Mouse (Mus musculus) hindbrain, embryonic 13.5 days (tissue): Measurements from ENCODE around the gene Smg9. TPM values are rescaled to one million over a fixed set of nuclear protein-coding genes. Genes with fewer than 3 reads are reported as not detected.

Source experiments
- ATAC-seq: fragments of 200-750 bp; cut with Nextera tagmentation; 2 replicates; pipeline ENCODE4 v1.8.0; 2017; ENCODE audit warnings: moderate TSS enrichment; ENCODE audit not compliant: low FRiP score
- H3K27ac ChIP-seq: fragments of 300-500 bp; sonication (generic); 2 replicates; pipeline ENCODE4 v1.5.1; 2015; ENCODE audit warnings: inconsistent platforms, mild to moderate bottlenecking, moderate library complexity
- H3K27me3 ChIP-seq: fragments of 300-500 bp; sonication (generic); 2 replicates; pipeline ENCODE4 v1.6.1; 2015; ENCODE audit warnings: mild to moderate bottlenecking, inconsistent platforms
- H3K36me3 ChIP-seq: fragments of 300-500 bp; sonication (generic); 2 replicates; pipeline ENCODE4 v1.6.1; 2015; ENCODE audit warnings: mild to moderate bottlenecking, inconsistent platforms
- H3K4me1 ChIP-seq: fragments of 300-500 bp; sonication (generic); replicated peaks from 2 replicates; pipeline ENCODE4 v1.6.1; 2015; ENCODE audit warnings: inconsistent platforms
- H3K4me2 ChIP-seq: fragments of 300-500 bp; sonication (generic); 2 replicates; pipeline ENCODE4 v1.6.1; 2015; ENCODE audit warnings: inconsistent platforms, mild to moderate bottlenecking, moderate library complexity
- H3K4me3 ChIP-seq: fragments of 300-500 bp; sonication (generic); 2 replicates; pipeline ENCODE4 v1.5.1; 2015; ENCODE audit warnings: mild to moderate bottlenecking, inconsistent platforms
- H3K9ac ChIP-seq: fragments of 300-500 bp; sonication (generic); 2 replicates; pipeline ENCODE4 v1.6.1; 2015; ENCODE audit warnings: mild to moderate bottlenecking, inconsistent platforms
- H3K9me3 ChIP-seq: fragments of 300-500 bp; sonication (generic); 2 replicates; pipeline ENCODE4 v1.6.1; 2016; ENCODE audit warnings: inconsistent platforms
- WGBS: fragments of 180-500 bp; shearing (Covaris S2); methylation state at CpG from one replicate; pipeline ENCODE4 v1.1.7; 2015; 5-methylcytosine and 5-hydroxymethylcytosine counted together
- polyA plus RNA-seq: library from polyadenylated mRNA; unstranded; fragments of >200 nt; fragmentation: Nextera tagmentation; extraction: Ambion mirVana; gene quantifications from 2 replicates; pipeline ENCODE4 v1.2.1, GENCODE M21; 2015

Gene Smg9
- polyA plus RNA-seq, 1 experiment from 2014 or later: 31.3 TPM

DNA sequence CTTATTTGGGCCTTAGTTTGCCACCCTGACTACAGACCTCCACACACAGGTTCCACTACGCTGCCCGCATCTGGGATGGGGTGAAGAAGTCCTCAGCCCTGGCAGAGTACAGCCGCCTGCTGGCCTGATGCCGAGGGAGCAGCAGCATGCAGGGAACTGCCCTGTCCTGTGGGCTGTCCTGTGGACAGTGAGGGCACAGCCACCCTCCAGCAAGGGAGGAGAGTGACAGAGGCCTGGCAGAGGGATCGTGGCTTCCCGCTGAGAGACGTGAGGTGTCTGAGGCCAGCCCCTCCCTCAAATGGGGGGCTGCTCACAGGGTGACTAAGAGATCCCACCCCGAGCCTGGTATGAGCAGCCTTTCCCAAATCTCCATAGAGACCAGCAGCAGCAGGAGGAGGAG is 22.8 kb downstream of the Smg9 start:
- Histone ChIP-seq H3K4me3 (no peak overlapping the region), H3K27ac (peak overlapping the region; percentile 62; the same call in 1 of the 2 replicates), H3K4me2 (no peak overlapping the region), H3K9ac (0 out of 2 replicates have a peak overlapping the region, but pooled peaks have one; percentile 35), H3K27me3 (no peaks in the 10 kb centered on the region), H3K9me3 (no peaks in the 10 kb centered on the region), H3K4me1 (peaks cover 27% of the 10 kb centered on the region), H3K36me3 (peaks cover 54% of the 10 kb centered on the region)
- WGBS: 48% methylated on average over 8 of the region's 8 CpGs
- peak; percentile 55 for ATAC-seq

GRCm38 (mm10) chr7:24423107-24423763 is 23.8 kb downstream of the Smg9 start:
- peaks cover 27% of the 10 kb centered on the region for H3K4me1 ChIP-seq
- H3K4me3 ChIP-seq: no peak overlapping the region
- no peak overlapping the region for H3K4me2 ChIP-seq
- H3K27ac ChIP-seq: no peak overlapping the region
- ATAC-seq: no peak
- 91% methylated on average over 15 of the region's 15 CpGs for WGBS
- H3K36me3 ChIP-seq: peaks cover 51% of the 10 kb centered on the region
- no peaks in the 10 kb centered on the region for H3K27me3 ChIP-seq
- no peaks in the 10 kb centered on the region for H3K9me3 ChIP-seq
- no peak overlapping the region for H3K9ac ChIP-seq

DNA sequence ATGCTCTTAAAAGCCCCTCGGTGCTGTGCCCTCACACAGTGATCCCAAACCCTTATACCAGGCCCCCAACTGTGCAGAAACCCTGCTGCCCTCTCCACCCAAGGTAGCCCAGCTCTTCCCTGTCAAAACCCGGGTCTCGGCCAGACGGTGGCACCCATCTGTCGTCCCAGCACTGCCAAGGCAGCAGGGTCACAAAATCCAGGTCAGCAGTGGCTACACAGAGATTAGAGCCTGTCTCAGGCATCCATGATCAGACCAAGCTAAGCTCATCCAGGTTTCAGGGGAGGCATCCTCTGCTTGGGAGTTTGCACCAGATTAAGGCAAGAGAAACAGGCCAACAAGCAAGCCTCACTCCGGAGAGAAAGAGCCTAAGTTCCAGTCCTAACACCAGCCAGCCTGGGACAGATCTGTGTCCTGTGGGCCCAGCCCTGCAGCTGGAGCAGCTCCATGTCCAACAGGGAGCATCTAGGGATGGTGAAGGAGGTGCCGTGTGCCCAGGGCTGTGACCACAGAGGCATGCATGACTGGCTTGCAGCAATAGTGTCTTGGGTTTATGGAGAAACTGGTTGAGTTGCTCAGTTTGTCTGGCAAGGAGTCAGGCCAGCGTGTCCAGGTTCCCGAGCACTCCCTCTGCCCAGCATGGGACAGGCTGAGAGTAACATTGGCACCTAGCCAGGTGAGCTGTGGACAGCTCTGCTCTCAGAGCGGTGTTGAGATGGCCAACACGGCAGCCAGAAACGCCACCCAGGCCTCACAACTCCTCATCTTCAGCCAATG is 24.7 kb downstream of the Smg9 start:
- Histone ChIP-seq H3K4me1 (peaks cover 24% of the 10 kb centered on the region), H3K27me3 (no peaks in the 10 kb centered on the region), H3K9me3 (no peaks in the 10 kb centered on the region), H3K36me3 (peaks cover 51% of the 10 kb centered on the region), H3K27ac (no peak overlapping the region), H3K9ac (no peak overlapping the region), H3K4me3 (no peak overlapping the region), H3K4me2 (no peak overlapping the region)
- no peak for ATAC-seq
- WGBS: 80% methylated on average over 12 of the region's 12 CpGs

DNA sequence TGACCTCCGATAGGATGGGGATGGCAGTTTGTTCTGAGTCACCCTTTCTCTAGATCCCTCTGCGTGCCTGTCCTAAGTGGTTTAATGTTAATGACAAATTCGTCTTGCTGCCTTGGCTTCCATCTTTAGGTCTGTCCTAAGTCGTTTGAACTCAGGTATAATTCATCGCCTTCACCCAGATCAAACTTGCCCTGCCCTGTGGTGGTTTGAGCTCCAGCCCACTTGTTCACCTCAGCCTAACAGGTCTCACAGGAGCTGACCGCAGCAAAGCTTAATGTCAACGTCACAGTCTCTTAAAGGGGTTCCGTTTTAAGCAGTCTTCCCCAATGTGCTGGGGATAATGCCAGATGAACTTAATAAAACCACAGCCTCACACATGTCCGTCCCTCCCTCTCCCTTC is 26.5 kb downstream of the Smg9 start:
- no peaks in the 10 kb centered on the region for H3K9me3 ChIP-seq
- H3K9ac ChIP-seq: no peak overlapping the region
- H3K4me3 ChIP-seq: no peak overlapping the region
- H3K36me3 ChIP-seq: peaks cover 40% of the 10 kb centered on the region
- H3K4me2 ChIP-seq: no peak overlapping the region
- H3K27ac ChIP-seq: no peak overlapping the region
- 89% methylated on average over 9 of the region's 9 CpGs for WGBS
- ATAC-seq: no peak
- H3K4me1 ChIP-seq: peaks cover 16% of the 10 kb centered on the region
- H3K27me3 ChIP-seq: no peaks in the 10 kb centered on the region

DNA sequence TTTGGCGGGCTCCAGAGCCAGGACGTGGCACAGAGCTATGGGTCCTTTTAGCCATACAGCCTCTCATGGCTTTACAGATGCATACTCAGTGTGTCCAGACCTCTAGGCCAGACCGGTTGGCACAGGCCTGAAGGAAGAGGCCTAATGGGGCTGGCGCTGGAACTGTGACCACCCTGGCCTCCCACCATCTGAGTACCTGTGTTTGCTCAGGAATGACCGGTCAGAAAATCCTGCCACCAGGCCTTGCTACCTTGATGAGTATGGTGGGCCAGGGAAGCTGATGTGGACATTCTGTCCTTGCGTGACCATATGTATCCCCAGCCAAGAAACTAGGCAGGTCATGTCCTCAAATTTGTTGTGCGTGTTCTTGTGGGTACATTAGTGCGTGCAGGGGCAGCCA is 27.7 kb downstream of the Smg9 start:
- Histone ChIP-seq H3K9ac (no peak overlapping the region), H3K27me3 (0 out of 2 replicates have a peak, but pooled peaks cover 5% of the 10 kb centered on the region), H3K4me2 (no peak overlapping the region), H3K4me1 (peaks cover 10% of the 10 kb centered on the region), H3K9me3 (no peaks in the 10 kb centered on the region), H3K36me3 (peaks cover 29% of the 10 kb centered on the region), H3K27ac (no peak overlapping the region), H3K4me3 (no peak overlapping the region)
- 99% methylated on average over 8 of the region's 8 CpGs for WGBS
- ATAC-seq: no peak

DNA sequence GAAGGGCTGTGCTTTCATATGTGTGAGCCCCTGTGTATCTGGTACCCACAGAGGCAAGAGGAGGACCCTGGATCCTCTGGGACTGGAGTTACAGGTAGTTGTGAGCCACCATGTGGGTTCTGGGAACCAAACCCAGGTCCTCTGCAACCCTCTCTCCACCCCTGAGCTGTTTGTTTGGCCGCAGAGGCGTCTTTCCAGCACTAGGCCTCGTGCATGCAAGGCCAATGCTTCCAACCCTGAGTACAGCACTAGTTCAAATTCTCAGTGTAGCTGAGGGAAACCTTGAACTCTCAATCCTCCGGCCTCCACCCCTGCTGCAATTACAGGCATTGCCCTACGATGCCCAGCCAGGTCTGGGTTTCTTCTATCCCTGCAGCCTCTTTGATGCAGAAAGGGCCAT is 29.3 kb downstream of the Smg9 start:
- ATAC-seq: no peak
- H3K27me3 ChIP-seq: peaks cover 9% of the 10 kb centered on the region; the same call in 1 of the 2 replicates
- H3K4me2 ChIP-seq: no peak overlapping the region
- no peak overlapping the region for H3K4me3 ChIP-seq
- H3K9ac ChIP-seq: no peak overlapping the region
- 90% methylated on average over 5 of the region's 5 CpGs for WGBS
- no peak overlapping the region for H3K27ac ChIP-seq
- peaks cover 5% of the 10 kb centered on the region for H3K4me1 ChIP-seq
- 0 out of 2 replicates have a peak, but pooled peaks cover 5% of the 10 kb centered on the region for H3K9me3 ChIP-seq
- peaks cover 14% of the 10 kb centered on the region for H3K36me3 ChIP-seq

GRCm38 (mm10) chr7:24429413-24430112 is 30.1 kb downstream of the Smg9 start:
- peak overlapping the region; percentile 24; the same call in 1 of the 2 replicates for H3K27ac ChIP-seq
- no peak overlapping the region for H3K9ac ChIP-seq
- peaks cover 5% of the 10 kb centered on the region; the same call in 1 of the 2 replicates for H3K36me3 ChIP-seq
- no peak overlapping the region for H3K4me2 ChIP-seq
- H3K9me3 ChIP-seq: 0 out of 2 replicates have a peak, but pooled peaks cover 5% of the 10 kb centered on the region
- 71% methylated on average over 16 of the region's 16 CpGs for WGBS
- no peaks in the 10 kb centered on the region for H3K4me1 ChIP-seq
- no peak for ATAC-seq
- H3K4me3 ChIP-seq: no peak overlapping the region
- H3K27me3 ChIP-seq: peaks cover 9% of the 10 kb centered on the region; the same call in 1 of the 2 replicates

DNA sequence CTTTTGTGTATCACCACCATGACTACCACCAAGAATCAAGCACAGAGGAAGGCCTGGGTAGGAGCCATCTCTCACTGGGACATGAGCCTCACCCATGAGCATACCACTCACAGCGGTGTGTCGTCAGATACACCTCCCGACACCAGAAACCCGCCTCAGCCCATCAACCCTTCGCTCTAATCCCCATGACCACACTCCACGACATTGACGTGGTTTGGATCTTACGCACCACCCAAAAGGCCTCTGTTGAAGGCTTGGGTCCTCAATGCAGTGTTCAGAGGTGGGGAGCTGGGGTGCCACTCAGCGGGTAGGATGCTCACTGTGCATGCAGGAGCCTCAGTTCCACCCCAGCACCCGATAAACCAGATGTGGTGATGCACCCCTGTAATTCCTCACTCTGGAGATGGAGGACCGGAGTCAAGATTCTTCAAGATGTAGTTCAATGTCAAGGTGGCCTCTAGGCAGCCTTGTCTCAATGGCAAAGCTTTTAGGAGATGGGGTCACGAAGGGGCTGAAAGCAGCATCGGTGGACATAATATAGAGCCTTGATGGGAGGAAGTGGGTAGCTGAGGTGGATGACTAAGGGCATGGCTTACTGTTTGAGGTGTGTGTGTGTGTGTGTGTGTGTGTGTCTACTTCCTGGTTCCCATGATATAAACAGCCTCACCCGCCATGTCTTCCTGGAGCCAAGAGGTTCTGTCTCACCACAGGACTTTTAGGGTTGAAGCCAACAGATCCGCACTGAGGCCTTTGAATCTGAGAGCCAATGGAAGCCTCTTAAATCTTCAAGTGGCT is 31.3 kb downstream of the Smg9 start:
- H3K4me2 ChIP-seq: no peak overlapping the region
- 0 out of 2 replicates have a peak, but pooled peaks cover 5% of the 10 kb centered on the region for H3K9me3 ChIP-seq
- peaks cover 9% of the 10 kb centered on the region; the same call in 1 of the 2 replicates for H3K27me3 ChIP-seq
- 97% methylated on average over 15 of the region's 15 CpGs for WGBS
- ATAC-seq: no peak
- H3K36me3 ChIP-seq: no peaks in the 10 kb centered on the region
- H3K4me3 ChIP-seq: no peak overlapping the region
- H3K4me1 ChIP-seq: no peaks in the 10 kb centered on the region
- no peak overlapping the region for H3K27ac ChIP-seq
- no peak overlapping the region for H3K9ac ChIP-seq

- Histone ChIP-seq H3K36me3 (no peaks in the 10 kb centered on the region), H3K9ac (no peak overlapping the region), H3K27ac (no peak overlapping the region), H3K4me1 (no peaks in the 10 kb centered on the region), H3K4me3 (no peak overlapping the region), H3K9me3 (0 out of 2 replicates have a peak, but pooled peaks cover 5% of the 10 kb centered on the region), H3K4me2 (no peak overlapping the region), H3K27me3 (peaks cover 9% of the 10 kb centered on the region; the same call in 1 of the 2 replicates)
- 75% methylated on average over 11 of the region's 11 CpGs for WGBS
- no peak for ATAC-seq
These were observed 32.3 kb downstream of the Smg9 start for GRCm38 (mm10) chr7:24431713-24432112.

DNA sequence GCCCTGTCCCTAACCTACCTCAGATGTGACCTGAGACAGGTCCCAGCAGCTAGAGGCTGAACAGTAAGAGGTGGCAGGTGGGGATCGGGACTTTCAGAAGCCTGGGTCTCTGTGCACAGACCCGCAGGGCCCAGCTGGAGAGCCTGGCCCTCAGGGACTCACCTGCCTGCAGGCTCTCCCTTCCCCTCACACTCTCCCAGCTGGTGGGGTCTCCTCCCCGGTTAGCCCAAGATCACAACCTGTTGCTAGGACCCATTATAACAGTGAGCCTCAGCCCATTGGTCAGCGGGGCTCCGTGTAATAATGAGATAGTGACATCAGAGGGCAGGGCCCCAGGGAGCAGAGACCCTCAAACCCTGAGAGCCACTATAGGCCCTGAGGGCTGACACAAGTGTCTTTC is 35.9 kb downstream of the Smg9 start:
- peaks cover 9% of the 10 kb centered on the region; the same call in 1 of the 2 replicates for H3K27me3 ChIP-seq
- H3K4me1 ChIP-seq: no peaks in the 10 kb centered on the region
- ATAC-seq: no peak
- no peak overlapping the region for H3K27ac ChIP-seq
- H3K9ac ChIP-seq: no peak overlapping the region
- no peak overlapping the region for H3K4me3 ChIP-seq
- H3K4me2 ChIP-seq: no peak overlapping the region
- no peaks in the 10 kb centered on the region for H3K36me3 ChIP-seq
- 0 out of 2 replicates have a peak, but pooled peaks cover 5% of the 10 kb centered on the region for H3K9me3 ChIP-seq
- WGBS: 73% methylated on average over 5 of the region's 5 CpGs

GRCm38 (mm10) chr7:24437981-24438380 is 38.6 kb downstream of the Smg9 start:
- ATAC-seq: no peak
- Histone ChIP-seq H3K27ac (no peak overlapping the region), H3K4me3 (no peak overlapping the region), H3K4me1 (no peaks in the 10 kb centered on the region), H3K9me3 (no peaks in the 10 kb centered on the region), H3K36me3 (no peaks in the 10 kb centered on the region), H3K27me3 (peaks cover under 1% of the 10 kb centered on the region; the same call in 1 of the 2 replicates), H3K4me2 (no peak overlapping the region), H3K9ac (no peak overlapping the region)
- 73% methylated on average over 10 of the region's 10 CpGs for WGBS
